In genomic region chr13:6431821-6432220, GRCm38 (mm10) we compare ENCODE assay signal across 12 mouse cellular contexts.
"Had no signal": no experiment of that assay in that cellular context is flagged by ENCODE, and none has a peak within 500 bp of the region (broad histone marks: within the 10 kb centered on the region; RNA-seq: fewer than 3 reads in every experiment).

No protein-coding gene starts in this region.

- DNase-seq: kidney, adult 8-10 months; kidney, postnatal 25 days; lung, embryonic 14.5 days; lung, postnatal 10 days; lung, postnatal 4 days; thymus, postnatal 4 days had no signal

- H3K4me2 ChIP-seq: limb, embryonic 15.5 days; liver, embryonic 12.5 days; lung, embryonic 14.5 days; midbrain, embryonic 13.5 days had no signal

- H3K9ac ChIP-seq: limb, embryonic 15.5 days; liver, embryonic 12.5 days; lung, embryonic 14.5 days; midbrain, embryonic 13.5 days had no signal

- H3K27me3 ChIP-seq: limb, embryonic 15.5 days; liver, embryonic 12.5 days; megakaryocyte, embryonic 14.5 days; midbrain, embryonic 13.5 days had no signal

- H3K9me3 ChIP-seq: limb, embryonic 15.5 days; liver, embryonic 12.5 days; megakaryocyte, embryonic 14.5 days; midbrain, embryonic 13.5 days had no signal

- ATAC-seq: intestine, postnatal 0 days; liver, embryonic 12.5 days; midbrain, embryonic 13.5 days had no signal

- H3K36me3 ChIP-seq: limb, embryonic 15.5 days; liver, embryonic 12.5 days; midbrain, embryonic 13.5 days had no signal

- H3K27ac ChIP-seq: limb, embryonic 15.5 days; liver, embryonic 12.5 days; midbrain, embryonic 13.5 days; stomach, postnatal 0 days had no signal

- H3K4me1 ChIP-seq: limb, embryonic 15.5 days; liver, embryonic 12.5 days; megakaryocyte, embryonic 14.5 days; midbrain, embryonic 13.5 days had no signal

- H3K4me3 ChIP-seq: limb, embryonic 15.5 days; liver, embryonic 12.5 days; megakaryocyte, embryonic 14.5 days; midbrain, embryonic 13.5 days had no signal
